Mouse (Mus musculus) adrenal gland, adult (tissue): ENCODE measurements around the gene 2610001J05Rik.
"Not testable (repeated sequence)": the region's sequence is repeated elsewhere in the genome, so short reads cannot be mapped to it uniquely, and the experiment has no call there.

ENCODE experiments used
- DNase-seq, 2 experiments: peaks; one replicate each; pipeline ENCODE4 v3.0.0; 2022 to 2023; ENCODE audit warnings: low spot score in 1 of 2; ENCODE audit not compliant: inconsistent age in 2 of 2

The 2610001J05Rik gene

DNA sequence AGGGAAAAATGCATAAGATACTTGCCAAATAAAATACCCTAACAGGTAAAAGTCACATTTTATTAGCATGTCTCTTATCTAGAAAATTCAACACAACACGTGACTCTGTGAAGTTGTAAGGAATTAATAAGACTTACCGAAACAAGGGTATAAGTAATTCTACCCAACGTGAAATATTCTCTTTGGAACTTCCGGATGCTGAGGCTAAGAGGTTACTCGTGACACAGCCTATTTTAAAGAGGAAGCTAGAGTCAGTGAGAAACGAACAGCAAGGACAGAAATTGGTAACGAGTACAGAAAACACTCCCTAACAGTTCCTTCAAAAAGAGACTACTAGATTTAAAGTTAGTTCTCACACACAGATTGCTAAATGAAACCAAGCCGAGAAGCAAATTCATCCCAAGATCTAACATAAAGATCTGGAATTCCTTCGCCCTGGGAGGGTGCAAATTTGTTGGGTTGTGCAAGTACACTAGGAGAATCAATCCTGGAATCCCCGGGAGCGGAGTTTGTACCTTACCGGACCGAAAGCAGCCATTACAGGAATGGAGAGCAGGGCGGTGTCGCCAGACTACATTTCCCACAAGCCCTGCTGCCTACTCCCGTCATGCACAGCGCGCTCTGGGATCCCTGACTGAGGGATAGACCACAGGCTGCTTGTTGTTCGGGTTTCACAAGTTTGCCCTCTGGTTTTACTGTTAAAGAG, at the start of gene 2610001J05Rik:
2610001J05Rik (minus strand) TSS at position 600 of the 706 bp plus-strand sequence.
- peak; percentile 91 to 97 for DNase-seq

DNA sequence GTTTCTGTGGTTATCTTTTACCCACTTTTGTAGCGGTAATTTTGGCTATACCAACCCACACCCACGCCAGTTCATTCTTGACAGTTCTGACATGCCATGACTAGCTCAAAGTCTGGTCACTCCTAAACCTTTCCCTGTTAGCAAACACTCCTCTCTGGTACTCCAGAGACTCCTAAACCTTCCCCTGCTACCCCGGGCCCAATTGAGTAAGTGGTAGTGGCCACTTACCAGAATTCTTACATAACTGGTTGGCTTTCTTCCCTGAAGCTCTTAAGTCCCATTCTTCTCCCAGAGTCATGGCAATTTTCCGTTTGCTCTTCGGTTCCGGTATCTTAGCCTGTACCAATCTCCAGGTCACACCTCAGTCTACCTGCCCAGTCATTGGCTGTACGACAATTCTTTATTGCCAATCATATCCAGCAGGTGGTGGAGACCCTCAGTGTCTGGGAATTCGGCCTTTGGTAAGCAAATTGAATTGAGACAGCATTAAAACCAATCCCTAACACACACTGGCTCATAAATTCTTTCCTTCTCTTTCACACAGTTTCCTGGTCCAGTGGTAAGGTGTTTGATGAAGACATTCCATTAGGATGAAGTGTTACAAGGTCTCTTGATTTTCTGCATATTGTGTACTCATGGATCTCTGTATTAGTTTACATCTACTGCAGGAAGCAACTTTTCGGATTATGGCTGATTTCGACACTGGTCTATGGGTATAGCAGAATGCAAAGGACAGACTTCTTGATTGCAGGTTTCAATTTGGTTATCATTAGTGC, 38.6 kb upstream of the 2610001J05Rik start:
- peak in 1 of 2 experiments; percentile 20 for DNase-seq

DNA sequence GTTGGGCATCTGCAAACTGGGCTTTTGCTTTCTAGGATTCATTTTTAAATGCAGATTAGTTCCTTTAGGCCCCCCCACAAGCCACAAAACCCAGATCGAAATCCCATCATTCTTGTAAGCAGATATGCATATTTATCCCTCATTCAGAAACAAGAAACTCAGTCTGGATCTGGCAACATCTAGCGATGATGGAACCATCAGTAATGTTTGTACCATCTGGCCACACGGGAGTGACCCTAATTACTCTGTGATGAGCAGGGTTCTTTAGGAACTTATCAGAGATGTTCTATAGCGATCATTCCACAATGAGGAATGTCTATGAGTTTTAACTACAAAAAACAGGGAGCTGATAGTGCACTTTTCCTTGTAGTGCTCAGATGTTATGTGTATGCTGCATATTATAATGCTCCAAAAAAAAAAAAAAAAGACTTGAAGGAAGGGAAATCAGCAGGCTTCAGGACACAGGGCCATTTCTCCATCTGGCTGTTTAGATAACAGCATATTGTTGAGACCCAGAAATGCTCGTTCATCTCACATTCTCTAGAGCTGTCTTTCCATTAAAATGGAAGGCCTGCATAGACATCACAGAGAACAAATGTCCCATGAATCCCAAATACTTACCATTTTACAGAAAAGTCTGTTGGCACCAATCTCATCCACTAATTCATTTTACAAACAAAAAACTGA, 31.8 kb upstream of the 2610001J05Rik start:
- DNase-seq, result no peak

DNA sequence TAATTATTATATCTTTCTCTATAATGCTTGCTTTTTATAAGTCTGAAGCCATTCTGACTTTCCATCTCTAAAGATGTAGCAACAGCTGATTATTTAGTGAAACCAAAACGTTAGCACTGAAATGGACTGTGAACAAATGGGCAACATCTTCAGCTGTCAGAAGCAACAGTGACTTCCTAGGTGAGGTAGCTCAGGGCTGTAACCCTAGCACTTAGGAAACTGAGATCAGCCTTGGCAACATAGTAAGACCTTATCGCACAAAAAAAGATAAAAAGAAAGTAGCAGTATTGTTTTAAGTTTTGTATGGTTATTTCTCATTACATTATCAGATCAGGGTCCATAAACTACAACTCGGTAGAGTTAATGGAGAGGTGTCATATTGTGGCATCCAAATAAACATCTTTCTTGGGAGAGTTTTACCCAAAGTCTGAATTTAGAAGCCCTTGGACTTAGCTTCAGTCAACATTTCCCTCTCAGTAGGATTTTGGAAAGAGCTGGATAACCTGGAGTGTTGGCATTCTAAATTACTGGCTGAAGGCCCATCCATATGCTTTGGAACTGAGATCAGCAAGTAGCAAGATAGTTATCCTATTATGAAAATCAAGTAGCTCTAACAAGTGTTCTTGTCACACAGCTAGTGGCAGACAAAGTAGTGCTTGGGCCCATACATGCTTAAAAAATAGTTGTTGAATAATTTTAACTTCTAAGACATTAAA, 13.7 kb upstream of the 2610001J05Rik start:
- no peak for DNase-seq

DNA sequence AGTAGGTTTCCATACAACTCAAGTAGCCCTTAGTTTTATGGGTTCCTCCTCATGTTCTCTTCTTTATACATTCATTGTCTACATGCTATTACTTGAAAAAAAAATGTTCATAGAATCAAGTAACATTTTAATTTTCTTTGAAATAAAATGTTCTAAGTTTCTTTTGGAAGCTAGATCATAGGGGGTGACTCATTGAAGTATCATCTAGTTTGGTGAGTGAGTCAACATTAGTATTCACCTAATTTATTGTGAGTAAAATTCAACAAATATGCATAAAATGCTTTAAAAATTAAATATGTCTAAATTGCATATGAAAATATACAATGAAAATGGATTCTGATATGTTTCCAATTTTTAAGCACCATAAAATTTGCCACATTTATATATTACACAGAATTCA, 11.6 kb upstream of the 2610001J05Rik start:
- DNase-seq, result no peak

DNA sequence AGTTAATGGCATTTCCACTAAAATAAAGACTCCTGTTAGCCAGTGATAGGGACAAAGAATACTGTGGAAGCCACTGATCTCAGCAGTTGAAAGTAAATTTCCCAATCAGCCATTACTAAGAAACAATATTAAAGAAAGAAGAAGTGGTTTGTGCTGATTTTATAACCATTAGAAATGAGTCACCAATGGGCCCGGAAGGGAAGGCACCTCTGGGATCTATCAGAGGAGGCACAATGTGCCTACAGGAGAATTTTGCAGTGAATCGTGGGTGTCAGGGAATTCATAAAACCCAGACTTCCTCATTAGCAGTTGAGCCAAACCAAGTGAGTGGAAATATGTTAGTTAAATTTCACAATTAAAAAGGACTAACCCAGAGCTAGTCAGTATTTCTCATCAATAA, 2.6 kb upstream of the 2610001J05Rik start:
- DNase-seq, result no peak

DNA sequence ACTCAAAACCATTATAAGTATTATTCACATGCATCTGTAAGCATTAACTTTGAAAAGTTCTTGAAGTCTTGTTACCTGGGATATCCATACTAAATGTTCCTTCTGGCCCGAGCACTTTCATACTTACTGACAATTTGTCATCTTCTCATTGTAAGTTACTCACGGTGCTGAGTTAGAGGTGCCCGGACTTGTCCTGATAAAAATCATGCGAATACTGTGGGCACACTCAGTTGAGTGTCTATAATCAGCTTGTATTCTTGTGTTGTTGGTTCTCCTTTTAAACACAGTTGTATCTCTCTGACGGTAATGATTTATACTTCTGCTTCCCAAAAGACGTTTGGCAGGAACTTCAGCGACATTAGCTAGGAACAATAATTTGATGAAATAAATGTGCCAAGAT, 758 bp upstream of the 2610001J05Rik start:
- peak; percentile 6 to 68 for DNase-seq

DNA sequence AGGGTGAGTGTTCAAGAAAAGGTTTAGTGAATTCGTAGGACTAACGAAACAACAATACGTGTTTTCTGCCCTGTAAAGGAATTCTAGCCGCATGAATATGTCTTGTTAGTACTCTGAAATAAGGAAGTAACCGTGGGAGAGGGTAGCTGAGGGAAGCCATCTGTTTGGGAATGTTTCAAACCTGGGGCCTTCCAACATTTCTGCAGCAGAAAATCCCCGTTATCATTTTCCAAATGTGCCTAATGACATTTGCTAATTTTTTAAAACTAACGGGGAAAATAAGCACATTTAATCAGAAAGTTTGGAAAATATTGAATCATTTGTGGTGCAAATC, 274 bp upstream of the 2610001J05Rik start:
- no peak for DNase-seq

DNA sequence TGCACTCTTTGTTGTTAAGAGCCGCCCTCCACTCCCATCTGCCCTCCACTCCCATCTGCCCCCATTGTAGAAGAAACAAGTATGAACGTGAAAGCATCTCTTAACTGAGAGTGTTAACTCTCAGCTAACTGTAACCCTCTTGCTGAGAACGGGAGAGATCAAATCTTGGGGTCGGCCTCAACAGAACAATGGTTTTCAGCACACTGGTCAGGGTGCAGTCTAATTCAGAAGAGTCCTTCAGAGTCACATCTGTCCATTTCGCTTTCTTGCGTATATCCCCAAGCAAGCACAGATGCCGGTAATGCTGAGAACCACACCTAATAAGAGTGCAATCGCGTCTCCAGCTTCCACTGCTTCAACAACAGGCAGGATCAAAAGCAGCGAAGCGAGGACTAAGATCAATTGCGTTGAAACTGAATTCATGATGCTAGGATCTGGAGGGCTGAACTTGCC, 1.0 kb downstream of the 2610001J05Rik start:
- peak in 1 of 2 experiments; percentile 53 for DNase-seq

DNA sequence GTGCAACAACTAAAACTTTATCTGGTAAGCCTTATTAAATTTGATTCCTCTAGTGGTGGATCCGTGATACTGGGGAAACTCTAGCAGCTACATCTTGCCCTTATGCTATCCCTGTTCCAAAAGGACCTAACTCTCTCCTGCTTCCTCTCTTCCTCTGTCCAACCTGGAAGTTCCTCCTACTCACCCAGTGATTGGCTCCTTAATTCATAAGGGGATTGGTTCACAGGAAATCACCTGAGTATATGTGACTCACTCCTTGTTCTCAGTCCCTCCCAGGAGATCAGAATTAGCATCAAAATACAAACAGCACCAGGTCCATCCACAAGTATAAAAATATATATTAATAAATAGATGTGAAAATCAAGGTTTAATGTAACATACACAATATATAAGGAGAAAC, 10.7 kb downstream of the 2610001J05Rik start:
- DNase-seq, result no peak

DNA sequence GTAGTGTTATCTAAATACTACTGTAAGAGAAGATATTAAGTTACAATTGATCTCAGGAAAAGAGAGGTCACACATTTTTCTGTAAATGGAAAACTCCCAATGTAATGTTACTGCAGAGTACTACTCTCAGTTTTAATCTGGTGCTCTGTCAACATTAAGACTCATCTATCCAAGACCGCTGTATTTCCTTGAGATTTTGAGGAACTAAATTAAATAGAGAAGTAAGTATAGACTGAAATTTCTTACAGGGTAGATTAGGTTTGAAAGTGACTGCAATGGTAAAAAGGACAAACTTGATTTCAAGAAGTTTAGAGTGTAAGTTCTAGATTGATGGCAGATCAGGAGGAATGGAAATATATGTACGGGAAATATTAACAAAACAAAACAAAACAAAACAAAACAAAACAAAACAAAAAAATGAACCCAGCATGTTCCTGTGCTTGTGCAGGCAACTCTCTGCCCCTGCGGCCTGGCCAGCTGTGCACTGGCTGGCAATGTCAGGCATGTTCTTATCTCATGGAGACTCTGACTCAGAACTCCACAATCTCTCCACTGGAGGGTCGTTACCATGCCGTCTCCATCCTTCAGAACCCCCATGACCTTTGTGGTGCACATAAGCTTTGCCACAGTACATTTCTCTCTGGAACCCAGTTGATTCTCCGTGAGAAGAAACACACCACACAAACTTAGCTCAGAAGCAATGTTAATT, 11.3 kb downstream of the 2610001J05Rik start:
- no peak for DNase-seq

DNA sequence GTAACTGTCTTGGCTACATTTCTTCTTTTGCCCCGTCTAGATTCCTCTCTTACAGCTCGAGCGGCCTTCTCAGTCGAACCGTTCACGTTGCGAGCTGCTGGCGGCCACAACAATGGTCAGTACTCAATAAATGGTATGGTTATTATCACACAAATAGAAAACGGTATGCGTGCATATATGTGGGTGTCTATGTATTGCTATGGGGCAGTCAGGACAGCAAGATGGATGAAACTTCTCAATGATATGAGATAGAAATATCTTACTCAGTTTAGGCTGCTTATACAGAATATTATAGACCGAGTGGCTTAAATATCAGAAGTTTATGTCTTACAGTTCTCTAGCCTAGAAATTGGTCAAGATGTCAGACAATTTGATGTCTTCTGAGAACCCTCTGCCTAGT, 17.1 kb downstream of the 2610001J05Rik start:
- no peak for DNase-seq

DNA sequence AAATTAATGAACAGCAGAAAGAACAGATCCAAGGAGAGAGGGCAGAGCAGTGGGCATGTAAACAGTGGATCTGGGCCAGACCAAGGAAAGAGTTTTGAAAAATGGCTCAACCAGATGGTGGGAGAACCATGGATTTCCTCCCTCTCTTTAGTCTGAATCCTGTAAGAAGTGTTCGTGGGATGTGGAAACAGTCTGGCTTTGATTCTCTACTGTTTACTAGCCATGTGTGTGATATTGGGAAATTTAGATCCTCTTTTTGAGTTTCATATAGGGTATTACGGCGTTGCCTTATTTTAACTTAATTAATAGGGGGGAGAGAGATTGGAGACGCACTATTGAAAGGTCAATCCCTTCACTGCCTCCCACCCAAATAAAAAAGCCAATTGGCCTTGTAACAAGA, 18.1 kb downstream of the 2610001J05Rik start:
- DNase-seq, result no peak

DNA sequence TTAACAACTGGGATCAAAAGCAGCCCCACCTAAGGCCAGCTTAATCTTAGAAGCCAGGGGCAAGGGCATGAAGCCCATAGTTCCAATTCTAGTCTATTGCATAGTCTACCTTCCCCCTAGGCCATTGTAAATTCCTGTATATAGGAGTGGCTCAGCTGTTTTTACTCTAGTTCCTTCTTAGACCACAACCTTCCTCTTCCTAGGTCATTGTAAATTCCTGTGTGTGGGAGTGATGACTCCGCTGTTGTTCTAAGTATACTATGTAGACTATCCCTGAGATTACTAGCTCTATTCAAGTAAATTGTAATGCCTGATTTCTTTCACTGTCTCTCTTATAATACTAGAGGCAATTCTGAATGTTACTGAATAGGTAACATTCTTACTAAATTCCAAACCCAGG, 25.3 kb downstream of the 2610001J05Rik start:
- DNase-seq, result not testable (repeated sequence)

DNA sequence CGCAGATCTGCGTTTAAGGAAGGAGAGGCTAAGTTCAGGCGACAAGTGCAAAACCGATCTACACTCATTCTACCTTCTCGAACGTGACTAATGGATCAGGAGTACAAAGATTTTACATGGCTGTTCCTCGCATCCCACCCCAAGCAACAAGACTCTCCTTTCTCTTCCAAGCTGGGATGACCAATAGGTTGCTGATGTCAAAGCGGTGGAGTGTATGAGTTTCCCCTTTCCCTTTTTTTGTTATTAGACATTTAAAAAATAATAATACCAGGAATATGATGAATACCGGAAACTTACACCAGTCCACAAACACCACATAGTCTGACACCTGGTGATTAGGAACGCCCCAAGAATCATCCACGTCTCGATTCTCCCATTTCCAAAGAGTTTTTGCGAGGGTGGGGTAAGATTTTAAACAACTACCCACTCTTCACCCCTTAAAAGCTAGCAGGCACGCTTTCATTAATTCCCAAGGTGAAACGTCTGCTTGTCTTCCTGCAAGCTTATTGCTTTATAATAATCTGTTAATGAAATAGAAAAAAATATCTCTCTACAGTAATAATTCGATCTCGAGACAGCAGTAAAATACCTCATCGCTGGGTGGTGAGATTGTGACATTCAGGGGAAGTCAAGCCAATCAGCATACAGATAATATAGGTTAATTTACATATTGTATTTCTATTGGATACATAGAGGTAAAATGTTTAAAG, 31.8 kb downstream of the 2610001J05Rik start, which contains the start of gene Gpr85:
Gpr85 (minus strand) TSS at position 598 of the 710 bp plus-strand sequence.
- DNase-seq, result peak; percentile 7 to 63

DNA sequence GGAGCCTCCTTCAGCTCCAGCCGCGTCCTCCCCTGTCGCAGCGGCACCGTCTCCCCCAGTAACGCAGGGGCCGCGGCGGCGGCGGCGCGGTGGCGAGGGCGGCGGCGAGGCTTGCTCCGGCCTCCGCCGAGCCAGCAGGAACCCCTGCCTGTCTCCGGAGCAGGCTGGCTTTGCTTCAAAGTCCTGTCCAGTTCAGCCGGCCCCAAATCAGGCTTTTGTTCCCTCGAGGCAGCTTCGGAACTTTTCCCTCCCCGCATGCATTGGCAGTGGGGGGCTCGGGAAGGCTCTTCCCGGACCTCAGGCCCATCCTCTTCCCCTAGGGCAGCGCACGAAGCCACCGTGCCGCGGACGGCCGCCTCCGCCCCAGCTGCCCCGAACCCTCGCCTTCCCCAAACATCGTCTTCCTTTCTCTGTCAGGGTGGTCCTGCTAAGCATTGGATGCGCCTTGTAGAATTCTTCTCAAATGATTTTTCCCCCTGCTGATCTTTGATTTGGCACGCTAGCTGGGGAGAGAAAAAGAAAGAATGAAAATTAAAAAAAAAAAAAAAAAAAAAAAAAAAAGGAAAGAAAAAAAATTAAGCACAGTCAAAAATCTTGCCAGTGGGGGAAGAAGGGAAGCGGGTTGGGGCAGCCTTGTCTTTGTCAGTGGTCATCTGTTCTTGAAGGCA, 32.5 kb downstream of the 2610001J05Rik start:
- DNase-seq, result peak; percentile 76 to 88

DNA sequence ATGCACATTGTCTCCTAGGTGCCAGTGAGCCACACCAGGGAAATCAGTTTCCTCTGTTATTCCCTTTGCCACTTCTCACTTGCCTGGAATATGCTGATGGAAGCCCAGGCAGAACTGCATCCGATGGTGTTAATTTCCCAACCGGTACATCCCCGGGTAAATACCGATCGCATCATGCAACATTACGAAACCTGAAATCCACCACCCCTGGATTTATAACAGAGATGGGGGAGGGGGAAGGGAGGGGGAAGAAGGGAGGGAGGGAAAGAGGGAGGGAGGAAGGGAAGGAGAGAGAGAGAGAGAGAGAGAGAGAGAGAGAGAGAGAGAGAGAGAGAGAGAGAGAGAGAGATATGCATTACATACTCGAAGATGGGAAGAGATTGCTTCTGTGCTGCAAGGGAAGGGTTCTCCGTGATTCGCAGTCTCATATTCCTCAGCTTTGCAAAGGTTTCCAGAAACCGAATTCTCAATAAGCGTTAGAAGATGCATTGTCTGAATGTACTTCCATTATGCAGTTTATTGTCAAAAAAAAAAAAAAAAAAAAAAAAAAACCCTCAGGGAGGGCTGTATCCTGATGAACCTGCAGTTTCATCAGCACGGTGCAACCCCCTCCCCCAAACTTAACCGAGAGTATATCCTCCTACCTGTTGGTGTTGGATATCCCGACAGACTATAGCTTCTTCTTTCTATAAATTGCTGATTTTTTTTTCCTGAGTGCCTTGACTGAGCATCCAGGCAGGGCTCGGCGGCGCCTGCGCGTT, 33.2 kb downstream of the 2610001J05Rik start:
- DNase-seq, result peak; percentile 3 to 37

DNA sequence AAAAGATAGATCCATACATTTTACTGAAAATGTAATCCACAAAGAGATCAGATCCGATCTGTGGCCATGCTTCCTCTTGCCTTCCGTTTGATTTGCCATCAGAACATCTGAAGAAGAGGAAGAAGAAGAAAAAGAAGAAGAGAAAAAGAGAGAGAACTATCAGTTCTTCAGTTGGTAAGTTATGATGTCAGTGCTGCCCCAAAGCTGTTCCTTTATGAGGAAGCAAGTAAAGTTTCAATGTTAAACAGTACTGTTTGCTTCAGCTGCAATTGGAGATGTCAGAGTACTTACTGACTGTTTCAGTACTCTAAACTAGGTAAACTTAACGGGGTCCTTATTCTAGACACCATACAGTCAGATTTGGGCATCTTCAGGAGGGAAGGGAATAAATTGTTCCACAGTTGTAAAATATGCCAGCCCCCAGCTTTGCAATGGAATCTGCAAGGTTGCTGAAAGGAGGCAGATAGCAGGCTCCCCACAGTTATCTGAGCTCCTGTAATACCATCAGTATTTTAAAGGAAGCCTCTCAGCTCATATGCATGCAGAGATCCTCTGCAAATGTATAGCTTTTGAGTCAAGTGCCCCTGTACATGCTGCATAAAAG, 34.2 kb downstream of the 2610001J05Rik start:
- no peak for DNase-seq
